11 mouse cellular contexts compared by ENCODE assay signal in the genomic region with DNA sequence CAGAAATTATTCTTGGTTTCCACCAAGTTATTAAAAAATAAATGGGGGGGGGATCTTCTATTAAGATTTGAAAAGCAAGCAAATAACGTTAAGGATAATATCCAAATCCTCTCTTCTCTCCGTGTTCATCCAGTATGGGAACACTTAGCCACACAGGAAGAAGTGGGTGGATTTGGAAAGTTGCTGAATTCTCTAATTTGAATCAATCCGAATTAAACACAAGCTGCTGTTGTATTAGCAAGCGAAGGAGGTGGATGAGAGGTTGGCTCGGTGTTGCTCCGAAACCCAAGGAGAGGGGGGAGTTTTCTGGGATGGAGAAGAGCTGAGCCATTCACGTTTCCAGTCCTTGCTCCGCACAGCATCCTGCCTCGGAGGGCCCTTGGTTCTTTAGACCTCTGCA.
"Had no signal": no experiment of that assay in that cellular context is flagged by ENCODE, and none has a peak within 500 bp of the region (broad histone marks: within the 10 kb centered on the region; RNA-seq: fewer than 3 reads in every experiment).

No protein-coding gene starts in this region.

- DNase-seq: kidney, adult 8-10 months; kidney, postnatal 25 days; lung, adult 2 months; lung, postnatal 4 days; retina, postnatal 1 day; thymus, adult 2 months; thymus, postnatal 25 days had no signal

- ATAC-seq: inflammation-experienced regulatory T-cells, adult 6 months; intestine, postnatal 0 days; lung, postnatal 0 days; midbrain, embryonic 15.5 days had no signal
